In genomic region chr16:20717978-20718670, GRCm38 (mm10) we compare ENCODE assay signal across 8 mouse cellular contexts. TPM values are rescaled to one million over a fixed set of nuclear protein-coding genes. Genes with fewer than 3 reads are reported as not detected.
DNase-seq lines count a peak whose midpoint lies in the region; ATAC-seq and TF ChIP-seq lines count a peak whose summit lies in the region.

No protein-coding gene starts in this region.

- H3K4me3 ChIP-seq in left cerebral cortex, adult 2 months, result peak overlapping the region; percentile 61
- H3K4me3 ChIP-seq in brown adipose tissue, adult 24 weeks (ENCODE audit: insufficient read depth, low read depth, low read length), result peak overlapping the region; percentile 75
- peak overlapping the region; percentile 63 for H3K4me3 ChIP-seq in hindbrain, postnatal 0 days (ENCODE audit: low read length)
- H3K4me3 ChIP-seq in neural tube, embryonic 12.5 days, result peak overlapping the region; percentile 58

- H3K4me2 ChIP-seq in hindbrain, postnatal 0 days (ENCODE audit: low read depth, low read length), result peak overlapping the region; percentile 82
- peak overlapping the region; percentile 86 for H3K4me2 ChIP-seq in neural tube, embryonic 12.5 days (replicated peaks)

- no peaks in the 10 kb centered on the region; the same call in 1 of the 2 replicates for H3K4me1 ChIP-seq in brown adipose tissue, adult 24 weeks (ENCODE audit: control insufficient read depth, insufficient read depth, insufficient read length, low read length)
- H3K4me1 ChIP-seq in hindbrain, postnatal 0 days (ENCODE audit: insufficient read depth, low read length), result peaks cover 18% of the 10 kb centered on the region; the same call in 1 of the 2 replicates
- H3K4me1 ChIP-seq in neural tube, embryonic 12.5 days, result peaks cover 32% of the 10 kb centered on the region

- H3K9me3 ChIP-seq in hindbrain, postnatal 0 days (ENCODE audit: low read length), result no peaks in the 10 kb centered on the region
- no peaks in the 10 kb centered on the region for H3K9me3 ChIP-seq in neural tube, embryonic 12.5 days

- no peak for DNase-seq in left cerebral cortex, adult 2 months (ENCODE audit: extremely low spot score in 1 of 2, low spot score in 2 of 2)
- no peak for DNase-seq in left cerebral cortex, postnatal 25 days (ENCODE audit: low spot score in 2 of 2)
- no peak for DNase-seq in hindbrain, postnatal 0 days (ENCODE audit: low spot score)
- no peak for DNase-seq in right cerebral cortex, postnatal 14 days
- no peak for DNase-seq in gastrocnemius, postnatal 10 days
- DNase-seq in urinary bladder, postnatal 10 days (ENCODE audit: low spot score), result no peak

- H3K9ac ChIP-seq in hindbrain, postnatal 0 days (replicated peaks; ENCODE audit: low read length), result peak overlapping the region; percentile 82
- peak overlapping the region; percentile 76 for H3K9ac ChIP-seq in neural tube, embryonic 12.5 days

- H3K27me3 ChIP-seq in hindbrain, postnatal 0 days (ENCODE audit: insufficient read depth, low read length), result no peaks in the 10 kb centered on the region
- no peaks in the 10 kb centered on the region for H3K27me3 ChIP-seq in neural tube, embryonic 12.5 days (replicated peaks)

- peak; percentile 22 for ATAC-seq in hindbrain, postnatal 0 days
- peak; percentile 11 for ATAC-seq in neural tube, embryonic 12.5 days (ENCODE audit: low FRiP score, low read depth)

- WGBS in hindbrain, postnatal 0 days, result 2% methylated on average over 18 of the region's 18 CpGs
- WGBS in neural tube, embryonic 12.5 days, result 3% methylated on average over 18 of the region's 18 CpGs

- peak overlapping the region; percentile 72 for H3K27ac ChIP-seq in left cerebral cortex, adult 2 months
- H3K27ac ChIP-seq in brown adipose tissue, adult 24 weeks (replicated peaks; ENCODE audit: low read depth, low read length), result peak overlapping the region; percentile 72
- H3K27ac ChIP-seq in hindbrain, postnatal 0 days, result peak overlapping the region; percentile 96; the same call in 1 of the 2 replicates
- no peak overlapping the region for H3K27ac ChIP-seq in neural tube, embryonic 12.5 days

- H3K36me3 ChIP-seq in hindbrain, postnatal 0 days (ENCODE audit: insufficient read depth, low read length), result peaks cover 13% of the 10 kb centered on the region; the same call in 1 of the 2 replicates
- peaks cover 37% of the 10 kb centered on the region for H3K36me3 ChIP-seq in neural tube, embryonic 12.5 days

- TF ChIP-seq CTCF in left cerebral cortex, adult 2 months (IDR thresholded peaks at IDR 0.05), result no peak
- TF ChIP-seq CTCF in hindbrain, postnatal 0 days (IDR thresholded peaks at IDR 0.05; ENCODE audit: low read depth), result no peak

- intact Hi-C loops in left cerebral cortex, adult 2 months (cut with DNase I), result loop anchor here (1.0 to 5.0 kb wide), 4 partner anchors 15 to 474 kb away; partner anchors contain the start of gene Chrd
- intact Hi-C loops in left cerebral cortex, postnatal 25 days (cut with DNase I), result loop anchor here (1.0 to 5.0 kb wide), 7 partner anchors 15 to 474 kb away; partner anchors contain the start of gene Chrd

RNA-seq across cellular contexts. Expression of gene Clcn2, which starts 0.6 kb away (rescaled TPM):
- 10 to 100 TPM; 74.8 to 79.3 TPM for total RNA-seq in left cerebral cortex, adult 2 months (2021)
- total RNA-seq in left cerebral cortex, postnatal 25 days (2021), result 10 to 100 TPM; 58.7 to 60.9 TPM
- 0.67 TPM in 1 of 2 replicates, not detected in the other for polyA plus RNA-seq in brown adipose tissue, adult 24 weeks (2012; ENCODE audit: insufficient read depth, insufficient read length, missing spikeins)
- 57.0 and 74.6 TPM in 2 replicates for total RNA-seq in hindbrain, postnatal 0 days (2014; rRNA removed)
- polyA plus RNA-seq in hindbrain, postnatal 0 days (2015; fragmentation: Nextera tagmentation; extraction: Ambion mirVana), result 18.5 and 21.2 TPM in 2 replicates
- 40.8 and 43.3 TPM in 2 replicates for polyA plus RNA-seq in neural tube, embryonic 12.5 days (2016; fragmentation: Nextera tagmentation; extraction: Ambion mirVana)
- 1 to 10 TPM; 2.3 to 3.2 TPM for total RNA-seq in gastrocnemius, postnatal 10 days (2021)

RNA-seq across cellular contexts. Expression of gene Polr2h, which starts 0.7 kb away (rescaled TPM):
- 10 to 100 TPM; 22.5 to 28.6 TPM for total RNA-seq in left cerebral cortex, adult 2 months (2021)
- total RNA-seq in left cerebral cortex, postnatal 25 days (2021), result 10 to 100 TPM; 23.0 to 23.6 TPM
- 21.2 and 22.7 TPM in 2 replicates for polyA plus RNA-seq in brown adipose tissue, adult 24 weeks (2012; ENCODE audit: insufficient read depth, insufficient read length, missing spikeins)
- total RNA-seq in hindbrain, postnatal 0 days (2014; rRNA removed), result 25.5 and 29.2 TPM in 2 replicates
- polyA plus RNA-seq in hindbrain, postnatal 0 days (2015; fragmentation: Nextera tagmentation; extraction: Ambion mirVana), result 88.6 and 90.8 TPM in 2 replicates
- 85.4 and 85.5 TPM in 2 replicates for polyA plus RNA-seq in neural tube, embryonic 12.5 days (2016; fragmentation: Nextera tagmentation; extraction: Ambion mirVana)
- 10 to 100 TPM; 11.6 to 13.5 TPM for total RNA-seq in gastrocnemius, postnatal 10 days (2021)

RNA-seq across cellular contexts. Expression of gene Chrd, which starts 14.8 kb away (rescaled TPM):
- 10 to 100 TPM; 50.5 to 56.3 TPM for total RNA-seq in left cerebral cortex, adult 2 months (2021)
- 10 to 100 TPM; 31.1 to 40.6 TPM for total RNA-seq in left cerebral cortex, postnatal 25 days (2021)
- polyA plus RNA-seq in brown adipose tissue, adult 24 weeks (2012; ENCODE audit: insufficient read depth, insufficient read length, missing spikeins), result 0.71 and 0.88 TPM in 2 replicates
- total RNA-seq in hindbrain, postnatal 0 days (2014; rRNA removed), result 32.0 and 35.5 TPM in 2 replicates
- polyA plus RNA-seq in hindbrain, postnatal 0 days (2015; fragmentation: Nextera tagmentation; extraction: Ambion mirVana), result 6.2 and 7.0 TPM in 2 replicates
- 7.0 and 8.0 TPM in 2 replicates for polyA plus RNA-seq in neural tube, embryonic 12.5 days (2016; fragmentation: Nextera tagmentation; extraction: Ambion mirVana)
- total RNA-seq in gastrocnemius, postnatal 10 days (2021), result 1 to 10 TPM; 5.2 to 6.3 TPM

RNA-seq across cellular contexts. Expression of gene Thpo, which starts 16.2 kb away (rescaled TPM):
- total RNA-seq in left cerebral cortex, adult 2 months (2021), result 1 to 10 TPM; 7.5 to 8.7 TPM
- total RNA-seq in left cerebral cortex, postnatal 25 days (2021), result 1 to 10 TPM; 4.6 to 4.7 TPM
- polyA plus RNA-seq in brown adipose tissue, adult 24 weeks (2012; ENCODE audit: insufficient read depth, insufficient read length, missing spikeins), result not detected in 2 replicates
- total RNA-seq in hindbrain, postnatal 0 days (2014; rRNA removed), result 1.0 and 1.3 TPM in 2 replicates
- 1.4 and 1.6 TPM in 2 replicates for polyA plus RNA-seq in hindbrain, postnatal 0 days (2015; fragmentation: Nextera tagmentation; extraction: Ambion mirVana)
- 1.2 and 1.3 TPM in 2 replicates for polyA plus RNA-seq in neural tube, embryonic 12.5 days (2016; fragmentation: Nextera tagmentation; extraction: Ambion mirVana)
- total RNA-seq in gastrocnemius, postnatal 10 days (2021), result 1 to 10 TPM in 1 of 2 experiments, under 1 TPM in 1; 0.63 to 1.3 TPM

RNA-seq across cellular contexts. Expression of gene Fam131a, which starts 25.1 kb away (rescaled TPM):
- 100 to 1,000 TPM; 320 to 343 TPM for total RNA-seq in left cerebral cortex, adult 2 months (2021)
- 100 to 1,000 TPM; 319 to 375 TPM for total RNA-seq in left cerebral cortex, postnatal 25 days (2021)
- polyA plus RNA-seq in brown adipose tissue, adult 24 weeks (2012; ENCODE audit: insufficient read depth, insufficient read length, missing spikeins), result 1.5 and 3.8 TPM in 2 replicates
- 130 and 147 TPM in 2 replicates for total RNA-seq in hindbrain, postnatal 0 days (2014; rRNA removed)
- 49.0 and 55.4 TPM in 2 replicates for polyA plus RNA-seq in hindbrain, postnatal 0 days (2015; fragmentation: Nextera tagmentation; extraction: Ambion mirVana)
- polyA plus RNA-seq in neural tube, embryonic 12.5 days (2016; fragmentation: Nextera tagmentation; extraction: Ambion mirVana), result 20.8 and 24.3 TPM in 2 replicates
- total RNA-seq in gastrocnemius, postnatal 10 days (2021), result 10 to 100 TPM; 28.0 to 29.8 TPM

Comparison
In these comparisons a context has a peak if more than half of its experiments do, and no peak if none do; other contexts are left out.
1. RNA of gene Clcn2, which starts 0.6 kb away (total RNA-seq): 74.8 to 79.3 TPM in left cerebral cortex, adult 2 months, 57.0 to 74.6 TPM in hindbrain, postnatal 0 days and 58.7 to 60.9 TPM in left cerebral cortex, postnatal 25 days; 2.3 to 3.2 TPM in gastrocnemius, postnatal 10 days; every median in the first group is over 10 times any median in the second.
2. Peak in every context shown above with its lines, with median percentiles within 50 percentile points of each other: H3K4me3 ChIP-seq.